Mouse (Mus musculus): ENCODE data around the gene Gm8108.
A peak's percentile ranks its signal among the peaks of the same experiment; 100 is the strongest.
"Not testable (repeated sequence)": the region's sequence is repeated elsewhere in the genome, so short reads cannot be mapped to it uniquely, and the experiment has no call there.

The Gm8108 gene

DNA sequence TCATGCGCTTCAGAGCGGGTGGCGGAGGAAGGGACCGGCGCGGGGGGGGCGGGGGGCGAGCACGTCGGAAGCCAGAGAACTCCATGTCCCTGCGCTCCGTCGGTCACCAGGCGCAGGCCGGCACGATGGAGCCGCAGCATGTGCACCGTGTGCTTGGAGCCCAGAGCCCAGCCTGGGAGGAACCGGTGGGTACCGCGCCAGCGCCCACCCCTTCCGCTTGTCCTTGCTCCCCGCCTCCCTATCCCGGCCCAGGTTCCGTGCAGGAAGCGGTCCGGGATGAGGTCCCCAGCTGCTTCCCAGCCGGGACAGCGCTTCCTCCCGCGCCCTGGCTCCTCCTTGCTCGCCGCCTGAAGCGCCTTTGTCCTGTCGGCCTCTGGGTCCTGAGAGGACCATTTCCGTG lies at the start of gene Gm8108:
Gene Gm8108 (plus strand): TSS at position 101 of the 400 bp plus-strand sequence.
- DNase-seq = peak; percentile 14

DNA sequence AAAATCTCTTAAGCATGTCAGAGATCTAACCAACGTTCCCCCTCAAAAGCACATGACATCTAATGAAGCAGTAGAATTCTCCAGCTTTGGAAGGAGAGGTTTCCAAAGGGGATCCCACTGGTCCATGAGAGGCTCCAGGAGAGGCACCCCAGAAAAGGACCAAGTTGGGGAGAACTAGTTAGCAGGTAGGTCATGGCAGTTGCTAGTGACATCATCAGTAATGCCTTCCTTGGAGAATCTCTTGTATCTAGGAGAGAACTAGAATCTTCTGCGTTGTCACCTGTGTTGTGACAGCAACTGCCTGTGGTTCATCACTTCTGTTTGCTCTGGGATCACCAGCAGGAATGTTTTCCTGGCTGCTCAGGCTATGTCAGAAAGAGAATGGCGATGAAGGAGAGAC lies 26.5 kb upstream of the Gm8108 start, which contains the start of gene Gm3115:
Gene Gm3115 (plus strand): TSS at position 301 of the 400 bp plus-strand sequence.
- DNase-seq = not testable (repeated sequence)

DNA sequence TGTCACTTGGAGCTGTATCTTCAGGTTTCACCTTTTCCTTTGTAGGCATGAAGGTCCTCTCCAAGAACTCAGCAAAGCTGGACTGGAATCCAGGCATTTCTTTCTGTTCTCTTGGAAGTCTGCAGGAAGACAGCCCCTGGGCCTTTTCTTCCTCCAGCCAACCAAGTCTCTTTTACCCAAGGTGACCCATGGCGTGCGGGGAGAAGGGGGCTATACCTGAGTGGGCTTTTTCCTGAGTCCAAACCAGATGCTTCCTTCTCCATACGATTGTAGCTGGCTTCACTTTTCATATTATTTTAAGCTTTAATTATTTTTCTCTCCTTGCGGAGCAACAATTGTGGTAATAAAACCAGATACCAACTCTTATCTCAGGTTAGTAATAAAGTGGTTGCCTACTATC lies 31.3 kb downstream of the Gm8108 start:
- not testable (repeated sequence) for DNase-seq

DNA sequence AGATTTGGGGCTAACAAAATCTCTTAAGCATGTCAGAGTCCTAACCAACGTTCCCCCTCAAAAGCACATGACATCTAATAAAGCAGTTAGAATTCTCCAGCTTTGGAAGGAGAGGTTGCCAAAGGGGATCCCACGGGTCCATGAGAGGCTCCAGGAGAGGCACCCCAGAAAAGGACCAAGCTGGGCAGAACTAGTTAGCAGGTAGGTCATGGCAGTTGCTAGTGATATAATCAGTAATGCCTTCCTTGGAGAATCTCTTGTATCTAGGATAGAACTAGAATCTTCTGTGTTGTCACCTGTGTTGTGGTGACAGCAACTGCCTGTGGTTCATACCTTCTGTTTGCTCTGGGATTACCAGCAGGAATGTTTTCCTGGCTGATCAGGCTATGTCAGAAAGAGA lies 54.4 kb downstream of the Gm8108 start, which contains the start of gene Gm3127:
Gene Gm3127 (plus strand): TSS at position 301 of the 400 bp plus-strand sequence.
- not testable (repeated sequence) for DNase-seq

DNA sequence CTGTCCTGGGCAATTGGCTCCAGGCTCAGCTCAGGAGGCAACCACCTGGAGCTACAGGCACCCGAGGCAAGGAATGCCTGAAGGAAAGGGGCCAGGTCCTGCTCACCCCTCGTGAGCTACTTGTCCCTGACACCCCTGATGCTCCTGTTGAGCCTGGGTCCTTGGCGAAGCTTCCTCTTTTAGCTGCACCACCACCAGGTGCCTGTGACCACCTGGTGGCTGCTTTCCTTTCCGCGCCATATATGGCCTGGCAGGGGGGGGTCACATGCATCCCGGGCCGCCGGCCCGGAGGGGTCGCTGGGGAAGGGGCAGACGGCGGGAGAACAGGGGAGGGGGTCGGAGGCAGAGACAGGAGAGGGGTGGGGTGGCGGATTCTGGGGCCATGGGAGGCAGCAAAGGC lies 71.7 kb downstream of the Gm8108 start:
- peak; percentile 2 for DNase-seq
